Mouse (Mus musculus) neural tube, embryonic 14.5 days (tissue): ENCODE measurements around the gene Nfs1. TPM values are rescaled to one million over a fixed set of nuclear protein-coding genes. Genes with fewer than 3 reads are reported as not detected.
"Not testable (repeated sequence)": the region's sequence is repeated elsewhere in the genome, so short reads cannot be mapped to it uniquely, and the experiment has no call there.

Source experiments
- ATAC-seq: fragments of 200-750 bp; cut with Nextera tagmentation; 2 replicates; pipeline ENCODE4 v1.8.0; 2017; ENCODE audit warnings: low read depth, mild to moderate bottlenecking, moderate TSS enrichment, moderate library complexity
- H3K27ac ChIP-seq: fragments of 300-500 bp; sonication (generic); 2 replicates; pipeline ENCODE4 v1.5.1; 2014; ENCODE audit warnings: low read depth, mild to moderate bottlenecking, control low read depth, low read length, moderate library complexity, mixed read lengths
- H3K27me3 ChIP-seq: fragments of 300-500 bp; sonication (generic); 2 replicates; pipeline ENCODE4 v1.6.1; 2014; ENCODE audit warnings: low read length; ENCODE audit not compliant: control insufficient read depth, insufficient read depth
- H3K36me3 ChIP-seq: fragments of 300-500 bp; sonication (generic); 2 replicates; pipeline ENCODE4 v1.6.1; 2014; ENCODE audit warnings: low read length, mixed read lengths; ENCODE audit not compliant: control insufficient read depth, insufficient read depth
- H3K4me1 ChIP-seq: fragments of 300-500 bp; sonication (generic); 2 replicates; pipeline ENCODE4 v1.6.1; 2014; ENCODE audit warnings: low read length; ENCODE audit not compliant: control insufficient read depth, insufficient read depth
- H3K4me2 ChIP-seq: fragments of 300-500 bp; sonication (generic); 2 replicates; pipeline ENCODE4 v1.6.1; 2014; ENCODE audit warnings: mild to moderate bottlenecking, low read depth, low read length, control low read depth
- H3K4me3 ChIP-seq: fragments of 300-500 bp; sonication (generic); 2 replicates; pipeline ENCODE4 v1.5.1; 2014; ENCODE audit warnings: low read depth, low read length, control low read depth, mixed read lengths
- H3K9ac ChIP-seq: fragments of 300-500 bp; sonication (generic); replicated peaks from 2 replicates; pipeline ENCODE4 v1.6.1; 2014; ENCODE audit warnings: low read depth, mild to moderate bottlenecking, control low read depth, low read length, mixed read lengths
- H3K9me3 ChIP-seq: fragments of 300-500 bp; sonication (generic); 2 replicates; pipeline ENCODE4 v1.6.1; 2016; ENCODE audit warnings: low read length; ENCODE audit not compliant: control insufficient read depth
- WGBS: fragments of 180-500 bp; shearing (Covaris S2); extraction: QIAGEN DNeasy Blood & Tissue Kit; methylation state at CpG from one replicate; pipeline ENCODE4 v1.1.7; 2014; 5-methylcytosine and 5-hydroxymethylcytosine counted together
- polyA plus RNA-seq: library from polyadenylated mRNA; unstranded; fragments of >200 nt; fragmentation: Nextera tagmentation; extraction: Ambion mirVana; gene quantifications from 2 replicates; pipeline ENCODE4 v1.2.1, GENCODE M21; 2014

Gene Nfs1
- polyA plus RNA-seq, 1 experiment from 2014 or later, result 28.8 TPM

- Histone ChIP-seq H3K4me3 (peak overlapping the region; percentile 83), H3K4me1 (peaks cover 11% of the 10 kb centered on the region), H3K4me2 (peak overlapping the region; percentile 31)
- not testable (repeated sequence) for H3K9ac ChIP-seq, H3K27ac ChIP-seq, H3K27me3 ChIP-seq, H3K9me3 ChIP-seq, H3K36me3 ChIP-seq, ATAC-seq
- 28% methylated on average over 5 of the region's 5 CpGs for WGBS
These were observed 31.9 kb downstream of the Nfs1 start for GRCm38 (mm10) chr2:156112080-156112423.

DNA sequence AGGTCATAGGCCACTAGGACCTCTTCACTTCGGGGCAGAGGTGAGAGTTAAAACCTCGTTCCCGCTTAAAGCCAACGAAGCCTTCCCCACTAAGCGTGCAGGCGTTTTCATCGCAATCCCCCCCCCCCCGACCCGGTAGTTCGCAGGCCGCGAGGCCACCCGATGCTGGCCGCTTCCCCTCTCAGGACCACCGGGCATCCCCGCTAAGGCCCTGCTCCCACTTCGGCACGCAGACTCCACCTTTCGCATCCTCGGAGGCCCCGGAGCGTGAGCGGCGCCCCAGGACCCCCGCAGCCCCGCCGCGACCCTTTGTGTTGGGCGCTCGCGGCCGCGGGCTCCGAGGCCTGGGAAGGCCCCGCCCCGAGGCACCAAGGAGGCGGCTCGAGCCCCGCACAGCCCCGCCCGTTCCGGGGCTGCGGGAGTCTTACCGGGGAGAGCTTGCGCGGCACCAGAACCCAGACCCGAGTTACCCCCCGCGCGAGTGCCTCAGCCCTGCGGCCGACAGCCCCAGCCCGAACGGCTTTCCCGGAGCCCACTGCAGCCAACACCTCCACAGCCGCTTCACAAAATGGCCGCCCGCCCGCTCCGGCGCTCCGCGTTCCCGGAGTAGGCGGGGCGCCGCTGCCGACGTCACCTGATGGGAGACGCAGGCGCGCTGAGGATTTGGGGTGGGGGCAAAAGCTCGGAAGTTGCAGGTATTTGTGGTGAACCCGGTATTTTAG lies 32.5 kb downstream of the Nfs1 start, which contains the start of the genes Cpne1 and Rbm12:
TSS of gene Cpne1 (minus strand) at position 608 of the 722 bp plus-strand sequence.
TSS of gene Rbm12 (minus strand) at position 621 of the 722 bp plus-strand sequence.
- peak; percentile 91 for ATAC-seq
- peak within 1 kb of the TSS; percentile 94 for H3K9ac ChIP-seq
- peak within 1 kb of the TSS; percentile 89 for H3K27ac ChIP-seq
- H3K9me3 ChIP-seq, result no peaks in the 10 kb centered on the region
- H3K4me2 ChIP-seq, result peak within 1 kb of the TSS; percentile 65
- no peaks in the 10 kb centered on the region for H3K36me3 ChIP-seq
- H3K27me3 ChIP-seq, result no peaks in the 10 kb centered on the region
- H3K4me3 ChIP-seq, result peak within 1 kb of the TSS; percentile 83
- peaks cover 11% of the 10 kb centered on the region for H3K4me1 ChIP-seq
- under 1% methylated on average over 55 of the region's 74 CpGs for WGBS

- H3K27me3 ChIP-seq, result no peaks in the 10 kb centered on the region
- H3K9me3 ChIP-seq, result no peaks in the 10 kb centered on the region
- peak overlapping the region; percentile 94 for H3K9ac ChIP-seq
- peak overlapping the region; percentile 89 for H3K27ac ChIP-seq
- H3K4me2 ChIP-seq, result peak overlapping the region; percentile 65
- H3K36me3 ChIP-seq, result no peaks in the 10 kb centered on the region
- peak overlapping the region; percentile 83 for H3K4me3 ChIP-seq
- peaks cover 11% of the 10 kb centered on the region for H3K4me1 ChIP-seq
- WGBS, result 2% methylated on average over 16 of the region's 16 CpGs
- peak; percentile 78 for ATAC-seq
These were observed 33.2 kb downstream of the Nfs1 start for GRCm38 (mm10) chr2:156110627-156111357.

DNA sequence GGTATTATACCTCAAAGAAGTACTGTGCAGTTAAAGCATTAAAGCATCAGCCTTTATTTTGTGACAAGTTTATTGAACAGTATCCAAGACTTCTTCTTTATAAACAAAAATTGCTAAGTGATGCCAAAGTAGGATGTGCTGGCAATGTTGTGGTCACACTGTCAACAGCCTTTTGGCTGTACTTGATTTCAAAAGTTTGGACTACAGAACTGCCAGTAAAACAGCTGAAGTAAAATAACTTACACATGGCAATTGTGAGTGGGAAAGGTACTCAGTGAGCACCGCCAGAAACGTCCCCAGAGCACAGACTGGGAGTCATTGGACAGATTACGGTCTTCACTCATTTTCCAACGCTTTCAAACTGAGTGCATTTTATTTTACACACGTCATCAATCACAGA lies 52.1 kb downstream of the Nfs1 start:
- H3K9ac ChIP-seq, result no peak overlapping the region
- no peak overlapping the region for H3K4me2 ChIP-seq
- no peaks in the 10 kb centered on the region for H3K27me3 ChIP-seq
- H3K4me1 ChIP-seq, result no peaks in the 10 kb centered on the region
- no peaks in the 10 kb centered on the region for H3K9me3 ChIP-seq
- H3K36me3 ChIP-seq, result peaks cover 19% of the 10 kb centered on the region
- no peak for ATAC-seq
- WGBS, result 77% methylated on average over 5 of the region's 5 CpGs
- H3K27ac ChIP-seq, result no peak overlapping the region
- H3K4me3 ChIP-seq, result no peak overlapping the region

DNA sequence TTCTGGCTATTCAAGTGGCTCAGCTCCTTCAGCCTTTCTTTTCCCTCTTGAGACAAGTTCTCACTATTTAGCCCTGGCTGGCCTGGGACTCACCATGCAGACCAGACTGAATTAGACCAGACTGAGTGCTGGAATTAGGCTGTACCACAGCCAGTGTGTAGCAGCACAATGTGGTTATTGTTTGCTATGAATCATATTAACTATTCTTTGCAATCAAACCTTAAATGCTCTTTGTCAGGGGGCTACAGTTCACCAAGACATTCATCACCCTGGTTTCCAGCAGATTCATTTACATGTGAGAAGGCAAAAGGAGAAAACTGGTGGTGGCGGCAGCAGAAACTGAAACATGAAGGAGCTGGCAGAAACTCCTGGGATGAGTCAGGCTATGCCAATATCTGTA lies 54.2 kb downstream of the Nfs1 start:
- H3K27ac ChIP-seq, result no peak overlapping the region
- H3K4me1 ChIP-seq, result no peaks in the 10 kb centered on the region
- H3K27me3 ChIP-seq, result no peaks in the 10 kb centered on the region
- no peaks in the 10 kb centered on the region for H3K9me3 ChIP-seq
- 63% methylated on average over 1 of the region's 1 CpGs for WGBS
- H3K36me3 ChIP-seq, result 0 out of 2 replicates have a peak, but pooled peaks cover under 1% of the 10 kb centered on the region
- ATAC-seq, result no peak
- no peak overlapping the region for H3K4me2 ChIP-seq
- H3K9ac ChIP-seq, result no peak overlapping the region
- no peak overlapping the region for H3K4me3 ChIP-seq

- Histone ChIP-seq H3K27me3 (no peaks in the 10 kb centered on the region), H3K4me1 (no peaks in the 10 kb centered on the region), H3K9me3 (no peaks in the 10 kb centered on the region), H3K36me3 (no peaks in the 10 kb centered on the region), H3K27ac (no peak overlapping the region), H3K4me2 (no peak overlapping the region), H3K4me3 (no peak overlapping the region), H3K9ac (no peak overlapping the region)
- WGBS, result 91% methylated on average over 7 of the region's 7 CpGs
- no peak for ATAC-seq
These were observed 56.4 kb downstream of the Nfs1 start for GRCm38 (mm10) chr2:156087391-156088110.

DNA sequence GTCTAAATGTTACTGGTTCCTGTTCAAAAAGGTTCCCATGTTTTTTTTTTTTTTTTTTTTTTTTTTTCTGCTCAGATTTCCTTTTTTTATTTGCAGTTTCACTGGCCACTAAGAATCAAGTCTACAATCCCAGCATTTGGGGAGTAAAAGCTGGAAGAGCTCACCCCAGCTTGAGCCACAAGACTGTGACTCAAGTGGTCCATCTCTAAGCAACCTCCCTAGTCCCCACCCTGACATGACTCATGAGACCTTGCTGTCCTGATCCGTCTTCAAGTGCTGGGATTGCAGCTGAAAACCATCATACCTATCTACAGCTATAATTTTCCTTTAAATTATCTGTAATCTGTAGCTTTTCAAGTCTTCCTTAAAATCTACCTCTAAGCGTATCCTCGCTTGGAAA lies 59.4 kb downstream of the Nfs1 start:
- no peaks in the 10 kb centered on the region for H3K4me1 ChIP-seq
- no peak for ATAC-seq
- no peak overlapping the region for H3K4me2 ChIP-seq
- no peaks in the 10 kb centered on the region for H3K36me3 ChIP-seq
- H3K27me3 ChIP-seq, result no peaks in the 10 kb centered on the region
- H3K27ac ChIP-seq, result no peak overlapping the region
- H3K9me3 ChIP-seq, result no peaks in the 10 kb centered on the region
- H3K4me3 ChIP-seq, result no peak overlapping the region
- 89% methylated on average over 3 of the region's 3 CpGs for WGBS
- no peak overlapping the region for H3K9ac ChIP-seq

DNA sequence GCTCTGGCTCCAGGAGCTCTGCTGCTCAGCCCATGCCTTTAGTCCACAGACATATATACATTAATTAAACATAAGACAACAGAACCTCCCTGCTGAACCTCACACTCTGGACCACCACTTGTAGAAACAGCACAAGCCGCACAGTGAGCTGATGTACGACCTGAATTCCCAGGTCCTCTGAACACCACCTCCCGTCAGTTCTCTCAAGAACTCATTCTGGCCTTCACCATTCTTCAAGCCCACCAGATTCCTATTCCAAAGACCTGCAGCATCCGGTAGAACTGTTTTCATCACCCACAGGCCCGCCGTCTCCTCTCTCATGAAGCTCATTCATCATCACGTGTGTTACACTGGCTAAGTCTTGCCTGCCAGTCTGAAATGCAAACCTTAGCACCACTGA lies 63.6 kb downstream of the Nfs1 start:
- Histone ChIP-seq H3K9ac (no peak overlapping the region), H3K27ac (no peak overlapping the region), H3K4me2 (no peak overlapping the region), H3K27me3 (no peaks in the 10 kb centered on the region), H3K9me3 (no peaks in the 10 kb centered on the region), H3K4me3 (no peak overlapping the region), H3K36me3 (peaks cover 32% of the 10 kb centered on the region), H3K4me1 (no peaks in the 10 kb centered on the region)
- no peak for ATAC-seq
- WGBS, result 89% methylated on average over 7 of the region's 7 CpGs

DNA sequence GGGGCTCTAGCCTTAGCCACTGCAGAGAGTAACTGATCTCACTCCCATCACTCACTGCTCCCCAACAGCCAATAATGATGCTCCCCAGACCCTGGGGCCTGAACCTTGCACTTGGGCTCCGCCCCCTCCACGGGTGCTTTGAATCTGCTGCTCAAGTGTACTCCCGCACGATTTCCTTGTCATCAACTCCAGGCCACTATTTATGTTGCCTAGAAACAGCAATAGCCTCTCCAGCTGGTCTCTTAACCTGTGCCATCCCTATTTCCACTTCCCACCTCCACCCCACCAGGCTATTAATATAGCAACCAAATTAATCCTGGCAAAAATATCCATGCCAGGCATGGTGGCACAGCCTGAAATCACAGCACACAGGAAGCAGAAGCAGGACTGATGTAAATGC lies 64.3 kb downstream of the Nfs1 start:
- H3K4me1 ChIP-seq, result no peaks in the 10 kb centered on the region
- H3K9me3 ChIP-seq, result no peaks in the 10 kb centered on the region
- peaks cover 39% of the 10 kb centered on the region for H3K36me3 ChIP-seq
- no peaks in the 10 kb centered on the region for H3K27me3 ChIP-seq
- no peak for ATAC-seq
- no peak overlapping the region for H3K4me3 ChIP-seq
- H3K4me2 ChIP-seq, result no peak overlapping the region
- WGBS, result 49% methylated on average over 4 of the region's 4 CpGs
- H3K27ac ChIP-seq, result no peak overlapping the region
- H3K9ac ChIP-seq, result no peak overlapping the region
